Mouse (Mus musculus) left cerebral cortex, adult 11 months (tissue): ENCODE data around the gene Olfr1100.

Source experiments
- DNase-seq: peaks from one replicate; pipeline ENCODE4 v3.0.0; 2022; ENCODE audit warnings: low spot score

The Olfr1100 gene

GRCm38 (mm10) chr2:86979854-86980253, at the start of gene Olfr1100:
Olfr1100 (minus strand) TSS chr2:86979954.
- DNase-seq, result no peak

GRCm38 (mm10) chr2:87026980-87027379, 47.2 kb upstream of the Olfr1100 start, which contains the start of gene Olfr1104:
Olfr1104 (minus strand) TSS chr2:87027080.
- DNase-seq, result no peak

DNA sequence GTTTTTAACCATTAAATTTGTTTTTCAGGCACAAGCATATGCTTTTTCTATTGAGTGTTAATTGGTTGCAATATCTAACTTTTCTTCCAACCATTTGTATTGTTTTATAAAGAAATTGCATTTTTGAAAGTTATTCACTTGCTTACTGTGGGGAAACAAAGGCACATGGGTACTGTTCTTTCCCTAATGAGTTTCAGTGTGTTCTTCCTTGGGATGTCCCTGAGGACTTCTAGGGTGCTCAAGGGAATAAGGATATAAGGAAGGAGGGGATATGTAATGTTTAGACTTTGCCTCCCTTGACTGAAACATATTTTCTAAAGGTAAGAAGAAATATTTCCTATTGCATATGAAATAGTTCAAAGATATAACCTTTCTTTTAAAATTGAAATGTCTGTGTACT, 18.3 kb upstream of the Olfr1100 start, which contains the start of gene Olfr1102:
Gene Olfr1102 (plus strand): TSS at position 301 of the 400 bp plus-strand sequence.
- no peak for DNase-seq

GRCm38 (mm10) chr2:86991121-86991520, 11.4 kb upstream of the Olfr1100 start, which contains the start of gene Olfr1101:
Olfr1101 (minus strand) TSS chr2:86991221.
- DNase-seq, result no peak

DNA sequence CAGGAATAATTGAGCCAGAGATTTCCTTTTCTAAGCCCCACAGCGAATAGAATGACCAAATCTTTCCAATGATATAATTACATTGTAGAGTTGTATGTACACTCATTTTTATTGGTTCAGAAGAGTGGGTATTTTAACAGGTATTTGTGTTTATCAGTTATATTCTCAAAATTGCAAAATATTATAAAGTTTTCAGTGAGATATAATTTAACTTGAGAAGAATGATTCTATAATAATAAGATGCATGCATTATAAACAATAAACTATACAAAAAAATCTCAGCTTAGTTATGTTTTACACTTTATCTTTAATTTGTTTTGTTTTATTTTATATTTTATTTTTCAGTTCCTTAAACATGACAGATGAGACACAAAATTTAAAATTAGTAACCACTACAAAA, 19.2 kb downstream of the Olfr1100 start, which contains the start of gene Olfr1099:
Gene Olfr1099 (minus strand): TSS at position 101 of the 400 bp plus-strand sequence.
- no peak for DNase-seq

- peak; percentile 3 for DNase-seq
Observed at GRCm38 (mm10) chr2:86926557-86926956, 53.2 kb downstream of the Olfr1100 start.
